Mouse (Mus musculus) lung, embryonic 14.5 days (tissue): ENCODE measurements around the gene Palld. TPM values are rescaled to one million over a fixed set of nuclear protein-coding genes. Genes with fewer than 3 reads are reported as not detected.

Experiments
- ATAC-seq: fragments of 200-750 bp; cut with Nextera tagmentation; 2 replicates; pipeline ENCODE4 v1.8.0; 2017; ENCODE audit warnings: mild to moderate bottlenecking, moderate TSS enrichment, moderate library complexity; ENCODE audit not compliant: insufficient read depth
- DNase-seq: peaks from one replicate; pipeline ENCODE4 v3.0.0-alpha.2; 2015
- H3K27ac ChIP-seq: fragments of 300-500 bp; sonication (generic); 2 replicates; pipeline ENCODE4 v1.5.1; 2014; ENCODE audit warnings: low read depth, mild to moderate bottlenecking, moderate library complexity
- H3K27me3 ChIP-seq: fragments of 300-500 bp; sonication (generic); 2 replicates; pipeline ENCODE4 v1.6.1; 2014; ENCODE audit warnings: low read length, control low read depth; ENCODE audit not compliant: insufficient read depth
- H3K36me3 ChIP-seq: fragments of 300-500 bp; sonication (generic); 2 replicates; pipeline ENCODE4 v1.6.1; 2014; ENCODE audit warnings: control low read depth; ENCODE audit not compliant: insufficient read depth
- H3K4me1 ChIP-seq: fragments of 300-500 bp; sonication (generic); 2 replicates; pipeline ENCODE4 v1.6.1; 2014; ENCODE audit warnings: antibody characterized with exemption, control low read depth; ENCODE audit not compliant: insufficient read depth
- H3K4me2 ChIP-seq: fragments of 300-500 bp; sonication (generic); 2 replicates; pipeline ENCODE4 v1.6.1; 2014; ENCODE audit warnings: mild to moderate bottlenecking
- H3K4me3 ChIP-seq: fragments of 300-500 bp; sonication (generic); 2 replicates; pipeline ENCODE4 v1.5.1; 2014; ENCODE audit warnings: low read depth, low read length
- H3K9ac ChIP-seq: fragments of 300-500 bp; sonication (generic); 2 replicates; pipeline ENCODE4 v1.6.1; 2014
- H3K9me3 ChIP-seq: fragments of 300-500 bp; sonication (generic); 2 replicates; pipeline ENCODE4 v1.6.1; 2016; ENCODE audit warnings: low read depth, low read length, control low read depth
- CTCF ChIP-seq: IDR thresholded peaks from 2 replicates; pipeline ENCODE4 v1.5.1; 2016; ENCODE audit warnings: antibody characterized with exemption, low read depth
- WGBS: fragments of 180-500 bp; shearing (Covaris S2); extraction: QIAGEN DNeasy Blood & Tissue Kit; methylation state at CpG from one replicate; pipeline ENCODE4 v1.1.7; 2014; 5-methylcytosine and 5-hydroxymethylcytosine counted together
- polyA plus RNA-seq: library from polyadenylated mRNA; unstranded; fragments of >200 nt; fragmentation: Nextera tagmentation; extraction: Ambion mirVana; gene quantifications from 2 replicates; pipeline ENCODE4 v1.2.1, GENCODE M21; 2014

The Palld gene
- polyA plus RNA-seq, 1 experiment from 2014 or later: 85.0 TPM

- DNase-seq (peak; percentile 50), ATAC-seq (peak; percentile 75)
- Histone ChIP-seq H3K4me3 (no peak overlapping the region), H3K27ac (no peak overlapping the region), H3K36me3 (no peaks in the 10 kb centered on the region), H3K9me3 (no peaks in the 10 kb centered on the region), H3K4me2 (no peak overlapping the region), H3K27me3 (no peaks in the 10 kb centered on the region), H3K4me1 (0 out of 2 replicates have a peak, but pooled peaks cover 6% of the 10 kb centered on the region), H3K9ac (no peak overlapping the region)
- 41% methylated on average over 12 of the region's 12 CpGs for WGBS
- no peak for TF ChIP-seq CTCF
Measured at GRCm38 (mm10) chr8:61623485-61624417, 278.7 kb downstream of the Palld start.

DNA sequence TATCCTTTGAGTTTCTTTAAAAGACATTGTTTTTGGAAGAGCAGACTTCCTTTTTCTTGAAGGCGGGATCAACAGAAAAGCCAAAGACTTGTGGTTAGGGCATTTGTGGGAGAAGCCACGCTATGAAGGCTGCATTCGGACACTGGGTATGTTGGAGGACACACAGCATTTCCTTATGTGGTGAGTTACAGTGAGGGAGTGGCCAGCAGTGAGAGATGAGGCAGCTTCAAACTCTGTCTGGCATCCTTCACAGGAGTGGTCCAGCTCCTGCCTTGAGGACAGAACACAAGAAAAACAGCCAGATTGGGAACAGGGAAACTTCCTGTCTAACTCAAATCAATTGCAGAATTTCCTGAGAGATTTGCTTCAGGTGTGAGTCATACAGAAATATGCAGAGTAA lies 281.2 kb downstream of the Palld start:
- 70% methylated on average over 3 of the region's 3 CpGs for WGBS
- no peak for ATAC-seq
- Histone ChIP-seq H3K9me3 (no peaks in the 10 kb centered on the region), H3K4me3 (no peak overlapping the region), H3K27ac (no peak overlapping the region), H3K9ac (no peak overlapping the region), H3K4me1 (0 out of 2 replicates have a peak, but pooled peaks cover 12% of the 10 kb centered on the region), H3K36me3 (no peaks in the 10 kb centered on the region), H3K4me2 (no peak overlapping the region), H3K27me3 (no peaks in the 10 kb centered on the region)
- no peak for TF ChIP-seq CTCF
- DNase-seq: no peak

DNA sequence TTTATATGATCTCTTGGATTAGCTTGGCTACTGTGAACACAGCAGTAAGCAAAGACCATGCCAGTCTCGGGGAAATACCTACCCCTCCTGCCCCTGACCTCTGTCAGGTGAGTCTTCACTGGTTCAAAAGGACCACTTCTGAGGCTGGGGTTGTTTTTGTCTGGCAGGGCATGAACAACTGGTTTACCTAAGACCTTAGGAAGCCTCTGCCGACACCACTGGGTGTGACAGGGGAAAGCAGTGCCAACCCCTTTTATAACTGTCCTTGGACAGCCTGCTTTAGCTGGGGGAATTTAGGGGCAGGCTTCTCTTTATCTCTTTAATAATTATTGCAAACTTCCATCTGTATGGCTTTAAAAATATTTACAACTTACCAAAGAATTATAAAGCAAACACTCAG lies 284.8 kb downstream of the Palld start:
- Histone ChIP-seq H3K4me3 (no peak overlapping the region), H3K4me2 (no peak overlapping the region), H3K27me3 (no peaks in the 10 kb centered on the region), H3K4me1 (0 out of 2 replicates have a peak, but pooled peaks cover 6% of the 10 kb centered on the region), H3K27ac (no peak overlapping the region), H3K9ac (no peak overlapping the region), H3K36me3 (no peaks in the 10 kb centered on the region), H3K9me3 (no peaks in the 10 kb centered on the region)
- WGBS: 53% methylated on average over 2 of the region's 2 CpGs
- DNase-seq (no peak), ATAC-seq (no peak; the same call in 1 of the 2 replicates)
- no peak for TF ChIP-seq CTCF

GRCm38 (mm10) chr8:61617049-61617448 lies 285.4 kb downstream of the Palld start:
- Histone ChIP-seq H3K4me2 (no peak overlapping the region), H3K36me3 (no peaks in the 10 kb centered on the region), H3K4me3 (no peak overlapping the region), H3K27ac (no peak overlapping the region), H3K27me3 (no peaks in the 10 kb centered on the region), H3K9ac (no peak overlapping the region), H3K9me3 (no peaks in the 10 kb centered on the region), H3K4me1 (0 out of 2 replicates have a peak, but pooled peaks cover 6% of the 10 kb centered on the region)
- no peak for DNase-seq
- no peak for TF ChIP-seq CTCF
- WGBS: 84% methylated on average over 3 of the region's 3 CpGs
- no peak for ATAC-seq

- Histone ChIP-seq H3K4me2 (no peak overlapping the region), H3K27ac (no peak overlapping the region), H3K36me3 (no peaks in the 10 kb centered on the region), H3K9ac (no peak overlapping the region), H3K9me3 (no peaks in the 10 kb centered on the region), H3K27me3 (no peaks in the 10 kb centered on the region), H3K4me3 (no peak overlapping the region), H3K4me1 (0 out of 2 replicates have a peak, but pooled peaks cover 6% of the 10 kb centered on the region)
- peak; percentile 70; the same call in 1 of the 2 replicates for ATAC-seq
- DNase-seq: peak; percentile 53
- TF ChIP-seq CTCF: no peak
- 54% methylated on average over 9 of the region's 9 CpGs for WGBS
Measured at GRCm38 (mm10) chr8:61615711-61616697, 286.5 kb downstream of the Palld start.

DNA sequence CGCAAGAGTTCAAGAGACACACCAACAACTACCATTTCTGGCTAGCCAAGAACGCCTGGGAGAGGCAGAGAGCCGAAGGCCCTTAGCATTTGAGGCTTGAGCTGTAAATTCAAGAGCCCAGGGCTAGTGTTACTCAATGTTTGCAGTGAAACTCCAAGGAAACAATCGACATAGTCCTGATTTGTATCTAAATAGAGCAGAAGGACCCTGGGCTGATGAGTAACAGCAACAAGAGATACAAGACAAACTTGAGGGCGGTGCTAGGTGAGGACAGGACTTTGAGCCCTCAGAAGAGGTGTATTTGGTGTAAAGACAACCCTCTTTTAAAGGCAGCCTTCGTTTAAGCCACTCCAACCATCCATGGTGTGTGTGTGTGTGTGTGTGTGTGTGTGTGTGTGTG lies 290.7 kb downstream of the Palld start:
- ATAC-seq: no peak
- WGBS: 75% methylated on average over 6 of the region's 6 CpGs
- H3K27ac ChIP-seq: no peak overlapping the region

More for the DNA sequence above, 290.7 kb downstream of the Palld start:
- no peaks in the 10 kb centered on the region for H3K36me3 ChIP-seq
- no peak for TF ChIP-seq CTCF
- H3K27me3 ChIP-seq: no peaks in the 10 kb centered on the region
- peaks cover 6% of the 10 kb centered on the region; the same call in 1 of the 2 replicates for H3K4me1 ChIP-seq
- no peak for DNase-seq
- no peak overlapping the region for H3K9ac ChIP-seq
- H3K4me2 ChIP-seq: no peak overlapping the region
- no peaks in the 10 kb centered on the region for H3K9me3 ChIP-seq
- no peak overlapping the region for H3K4me3 ChIP-seq
